Comparison of ENCODE assay signal across 8 mouse cellular contexts in the genomic region with DNA sequence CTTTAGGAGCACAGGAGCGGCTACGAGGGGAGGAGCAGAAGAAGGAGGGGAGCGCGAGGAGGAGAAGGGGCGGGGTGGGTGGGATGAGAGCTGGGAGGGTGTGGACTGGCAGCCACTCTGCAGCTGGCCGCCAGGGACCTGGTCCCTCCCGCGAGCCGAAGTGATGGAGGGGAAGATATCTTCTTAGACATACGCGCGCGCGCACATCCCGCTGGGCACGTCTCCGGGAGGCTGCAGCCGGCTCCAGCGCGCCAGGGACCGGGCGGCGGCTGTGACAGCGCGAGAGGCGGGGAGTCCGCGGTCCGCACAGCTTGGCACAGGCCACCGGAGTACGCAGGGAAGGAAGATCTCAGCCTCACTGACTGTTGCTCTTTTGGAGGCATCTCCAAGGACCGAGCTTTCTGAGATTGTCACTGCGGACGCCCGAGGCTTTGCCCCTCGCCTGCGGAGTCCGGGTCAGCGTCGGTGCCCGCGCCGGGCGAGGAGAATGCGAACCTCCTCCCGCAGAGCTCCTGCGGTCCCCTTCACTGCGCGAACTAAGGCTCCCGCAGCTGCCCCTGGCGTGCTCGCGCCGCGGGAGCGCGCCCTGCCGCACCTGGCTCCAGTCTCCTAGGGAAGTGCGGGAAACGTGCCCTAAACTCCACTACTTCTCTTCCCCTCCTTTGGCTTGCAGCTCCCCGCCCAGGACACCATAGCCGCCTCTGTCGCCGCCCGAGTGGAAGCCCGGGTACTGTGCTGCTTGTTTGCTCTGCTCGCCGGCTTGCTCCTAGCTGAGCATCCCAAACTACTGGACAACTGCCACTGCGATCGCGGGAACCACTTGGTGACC. TPM values are rescaled to one million over a fixed set of nuclear protein-coding genes. Genes with fewer than 3 reads are reported as not detected.
A peak's percentile ranks its signal among the peaks of the same experiment; 100 is the strongest.
DNase-seq lines count a peak whose midpoint lies in the region; ATAC-seq lines count a peak whose summit lies in the region.

A gene (plus strand): TSS at position 88 of the 829 bp plus-strand sequence.

- peak within 1 kb of the TSS; percentile 87 for H3K27ac ChIP-seq in hindbrain, embryonic 14.5 days
- peak within 1 kb of the TSS; percentile 74 for H3K27ac ChIP-seq in midbrain, embryonic 13.5 days
- no peak within 1 kb of the TSS for H3K27ac ChIP-seq in stomach, embryonic 15.5 days

- H3K4me3 ChIP-seq in hindbrain, embryonic 14.5 days (replicated peaks; ENCODE audit: low read length): peak within 1 kb of the TSS; percentile 76
- H3K4me3 ChIP-seq in midbrain, embryonic 13.5 days (replicated peaks): peak within 1 kb of the TSS; percentile 81
- H3K4me3 ChIP-seq in stomach, embryonic 15.5 days (replicated peaks): peak within 1 kb of the TSS; percentile 51

- WGBS in hindbrain, embryonic 14.5 days: under 1% methylated on average over 68 of the region's 71 CpGs
- under 1% methylated on average over 68 of the region's 71 CpGs for WGBS in midbrain, embryonic 13.5 days
- WGBS in stomach, embryonic 15.5 days: under 1% methylated on average over 68 of the region's 71 CpGs

- DNase-seq in adrenal gland, adult 8-10 months: peak; percentile 18
- DNase-seq in cerebellum, adult 8-10 months: peak; percentile 55
- DNase-seq in forelimb bud, embryonic 11.5 days (ENCODE audit: low read depth, low spot score): peak; percentile 10
- DNase-seq in hindbrain, embryonic 14.5 days (ENCODE audit: low spot score): peak; percentile 74
- DNase-seq in left cerebral cortex, postnatal 36 days (ENCODE audit: low spot score in 2 of 2): peak; percentile 81 to 83
- DNase-seq in thymus, postnatal 25 days: no peak

- no peaks in the 10 kb centered on the region for H3K9me3 ChIP-seq in hindbrain, embryonic 14.5 days (ENCODE audit: control insufficient read depth, low read length)
- no peaks in the 10 kb centered on the region for H3K9me3 ChIP-seq in midbrain, embryonic 13.5 days
- no peaks in the 10 kb centered on the region for H3K9me3 ChIP-seq in stomach, embryonic 15.5 days

- peak; percentile 92 for ATAC-seq in hindbrain, embryonic 14.5 days (ENCODE audit: low FRiP score)
- peak; percentile 93 for ATAC-seq in midbrain, embryonic 13.5 days
- peak; percentile 82 for ATAC-seq in stomach, embryonic 15.5 days (ENCODE audit: insufficient read depth, low FRiP score, low read depth)

- H3K27me3 ChIP-seq in hindbrain, embryonic 14.5 days (ENCODE audit: control insufficient read depth, insufficient read depth, low read length): no peaks in the 10 kb centered on the region
- H3K27me3 ChIP-seq in midbrain, embryonic 13.5 days: peaks cover 20% of the 10 kb centered on the region
- H3K27me3 ChIP-seq in stomach, embryonic 15.5 days (replicated peaks): peaks cover 21% of the 10 kb centered on the region

- H3K4me2 ChIP-seq in hindbrain, embryonic 14.5 days (replicated peaks): peak within 1 kb of the TSS; percentile 63
- H3K4me2 ChIP-seq in midbrain, embryonic 13.5 days (replicated peaks): peak within 1 kb of the TSS; percentile 97
- peak within 1 kb of the TSS; percentile 97 for H3K4me2 ChIP-seq in stomach, embryonic 15.5 days

- intact Hi-C loops in left cerebral cortex, postnatal 36 days (cut with DNase I): no loop called here

- peak within 1 kb of the TSS; percentile 82 for H3K9ac ChIP-seq in hindbrain, embryonic 14.5 days
- H3K9ac ChIP-seq in midbrain, embryonic 13.5 days (replicated peaks): peak within 1 kb of the TSS; percentile 80
- peak within 1 kb of the TSS; percentile 1; the same call in 1 of the 2 replicates for H3K9ac ChIP-seq in stomach, embryonic 15.5 days

- H3K36me3 ChIP-seq in hindbrain, embryonic 14.5 days (replicated peaks; ENCODE audit: control insufficient read depth, insufficient read depth): no peaks in the 10 kb centered on the region
- no peaks in the 10 kb centered on the region for H3K36me3 ChIP-seq in midbrain, embryonic 13.5 days
- no peaks in the 10 kb centered on the region for H3K36me3 ChIP-seq in stomach, embryonic 15.5 days

- H3K4me1 ChIP-seq in hindbrain, embryonic 14.5 days (replicated peaks; ENCODE audit: control insufficient read depth, insufficient read depth, low read length): peaks cover 6% of the 10 kb centered on the region
- H3K4me1 ChIP-seq in midbrain, embryonic 13.5 days (replicated peaks): peaks cover 16% of the 10 kb centered on the region
- H3K4me1 ChIP-seq in stomach, embryonic 15.5 days: peaks cover 14% of the 10 kb centered on the region

RNA-seq across cellular contexts. Expression of the gene that starts here (rescaled TPM):
- total RNA-seq in adrenal gland, adult 8-10 months (2022): 1 to 10 TPM in 3 of 4 experiments, under 1 TPM in 1; 0.81 to 1.5 (median 1.1) TPM
- 36.0 and 38.3 TPM in 2 replicates for polyA plus RNA-seq in hindbrain, embryonic 14.5 days (2014; fragmentation: Nextera tagmentation; extraction: Ambion mirVana)
- 1 to 10 TPM; 5.9 to 9.2 TPM for total RNA-seq in left cerebral cortex, postnatal 36 days (2021)
- polyA plus RNA-seq in midbrain, embryonic 13.5 days (2015; fragmentation: Nextera tagmentation; extraction: Ambion mirVana): 15.3 and 17.5 TPM in 2 replicates
- polyA plus RNA-seq in stomach, embryonic 15.5 days (2015; fragmentation: Nextera tagmentation; extraction: Ambion mirVana): 1.6 and 1.7 TPM in 2 replicates

Comparison
In these comparisons a context has a peak if more than half of its experiments do, and no peak if none do; other contexts are left out.
1. H3K9ac ChIP-seq: peak in every context shown above with its lines; median percentile 82 in hindbrain, embryonic 14.5 days; 80 in midbrain, embryonic 13.5 days; 1 in stomach, embryonic 15.5 days.